Mouse (Mus musculus): ENCODE measurements around the gene Traf5.

Traf5 gene

DNA sequence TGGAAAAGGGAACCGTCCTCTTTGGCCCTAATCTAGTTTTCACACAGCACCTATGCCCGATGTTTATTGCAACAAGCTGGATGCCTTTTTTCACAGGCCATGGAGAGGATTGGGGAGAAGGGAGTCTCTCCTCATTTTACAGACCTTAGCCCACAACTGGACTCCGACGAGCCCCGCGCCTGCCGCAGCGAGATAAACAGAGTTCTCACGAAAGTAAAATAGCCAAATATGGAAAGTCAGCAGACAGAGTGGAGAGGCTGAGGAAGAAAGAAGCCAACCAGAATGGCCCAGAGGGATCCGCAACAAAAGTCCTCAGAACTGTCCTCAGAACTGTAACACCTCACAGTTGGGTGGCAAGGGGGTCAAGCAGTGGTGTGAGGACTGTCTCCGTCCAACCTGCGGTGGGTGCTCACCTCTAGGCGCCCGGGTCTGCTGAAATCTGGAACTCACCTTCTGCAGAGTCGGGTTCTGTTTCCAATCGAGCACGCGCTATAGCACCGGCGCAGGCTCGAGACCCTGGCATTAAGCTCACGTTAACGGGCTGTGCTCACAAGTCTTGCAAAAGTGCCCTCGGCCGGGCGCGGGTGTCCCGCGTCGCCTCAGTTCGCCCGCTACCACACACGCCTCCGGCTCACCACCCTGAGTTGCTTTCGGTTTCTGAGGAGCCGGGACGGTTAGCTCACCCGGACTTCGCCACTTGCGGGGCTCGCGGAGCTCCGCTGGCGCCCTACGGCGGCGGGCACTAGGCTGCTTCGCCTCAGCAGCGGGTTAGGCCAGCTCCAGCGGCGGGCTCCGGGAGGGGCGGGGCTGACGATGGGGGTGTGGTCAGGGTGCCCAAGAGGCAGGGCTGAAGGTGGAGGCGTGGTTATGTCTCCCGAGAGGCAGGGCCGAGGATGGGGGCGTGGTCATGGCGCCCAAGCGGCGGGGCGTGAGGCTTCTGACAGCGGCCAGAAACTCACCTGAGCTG lies at the start of gene Traf5:
Gene Traf5 (minus strand): TSS at position 754 of the 967 bp plus-strand sequence.
- DNase-seq (ENCODE audit: low spot score), result peak; percentile 95

DNA sequence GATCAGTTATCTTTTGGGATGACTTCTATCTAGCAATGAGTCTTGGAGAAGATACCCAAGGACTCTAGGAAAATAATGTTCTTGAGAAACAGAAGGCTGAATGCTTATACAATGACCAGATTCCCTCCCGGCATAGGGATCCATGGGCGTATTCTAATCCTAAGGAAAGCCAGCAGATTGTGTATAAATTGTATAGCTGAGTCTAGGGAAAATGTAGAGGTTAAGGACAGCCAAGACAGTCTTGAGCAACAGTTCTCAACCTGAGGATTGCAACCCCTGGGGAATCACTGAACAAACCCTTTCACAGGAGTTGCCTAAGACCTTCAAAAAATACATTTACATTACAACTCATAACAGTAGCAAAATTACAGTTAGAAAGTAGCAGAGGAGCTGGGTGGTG lies 48.0 kb upstream of the Traf5 start:
- DNase-seq (ENCODE audit: low spot score), result no peak

DNA sequence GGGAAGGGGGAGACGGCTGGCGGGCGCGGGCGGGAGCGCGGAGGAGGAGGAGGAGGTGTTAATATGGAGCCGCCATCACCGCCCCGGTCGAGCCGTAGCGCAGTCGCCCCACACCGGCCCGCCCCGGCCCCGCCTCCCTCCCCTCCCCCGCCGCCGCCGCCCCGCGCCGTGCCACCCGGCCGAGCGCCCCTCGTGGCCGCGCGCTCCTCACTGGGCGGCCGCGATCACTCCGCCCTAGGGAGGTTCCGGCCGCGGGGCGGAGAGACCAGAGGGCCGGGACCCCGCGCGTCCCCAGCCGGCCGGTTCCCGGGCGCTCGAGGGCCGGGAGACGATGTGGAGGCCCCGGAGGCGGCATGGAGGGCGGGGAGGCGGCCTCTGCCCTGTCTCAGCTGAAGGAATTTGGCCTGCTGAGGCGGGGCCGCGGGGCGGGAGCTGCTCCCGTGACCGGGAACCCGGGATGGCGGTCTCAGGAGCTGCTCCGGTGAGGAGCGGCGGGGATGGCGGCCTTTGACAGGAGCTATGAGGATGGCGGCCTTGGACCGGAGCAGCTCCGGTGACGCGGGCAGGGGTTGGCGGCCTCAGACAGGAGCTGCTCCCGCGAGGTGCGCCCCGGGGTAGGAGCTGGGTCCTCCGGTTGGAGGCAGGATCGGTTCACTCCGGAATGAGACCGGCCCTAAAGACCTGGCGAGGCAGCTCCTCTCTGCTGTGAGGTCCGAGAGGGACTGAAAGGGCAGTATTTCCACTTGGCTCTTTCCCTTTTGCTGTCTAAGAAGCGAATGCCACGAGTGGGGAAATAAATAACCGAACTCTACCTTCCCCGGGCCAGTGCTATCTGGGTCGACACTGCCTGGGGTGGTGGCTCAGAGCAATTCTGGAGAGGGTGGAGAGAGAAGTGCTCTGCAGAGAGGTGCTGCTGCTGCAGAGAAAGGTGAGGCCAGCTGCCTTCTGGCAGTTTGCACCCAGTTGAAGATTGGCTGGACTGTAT lies 45.9 kb upstream of the Traf5 start, which contains the start of gene Rcor3:
Gene Rcor3 (minus strand): TSS at position 137 of the 985 bp plus-strand sequence.
- DNase-seq (ENCODE audit: low spot score), result peak; percentile 74

DNA sequence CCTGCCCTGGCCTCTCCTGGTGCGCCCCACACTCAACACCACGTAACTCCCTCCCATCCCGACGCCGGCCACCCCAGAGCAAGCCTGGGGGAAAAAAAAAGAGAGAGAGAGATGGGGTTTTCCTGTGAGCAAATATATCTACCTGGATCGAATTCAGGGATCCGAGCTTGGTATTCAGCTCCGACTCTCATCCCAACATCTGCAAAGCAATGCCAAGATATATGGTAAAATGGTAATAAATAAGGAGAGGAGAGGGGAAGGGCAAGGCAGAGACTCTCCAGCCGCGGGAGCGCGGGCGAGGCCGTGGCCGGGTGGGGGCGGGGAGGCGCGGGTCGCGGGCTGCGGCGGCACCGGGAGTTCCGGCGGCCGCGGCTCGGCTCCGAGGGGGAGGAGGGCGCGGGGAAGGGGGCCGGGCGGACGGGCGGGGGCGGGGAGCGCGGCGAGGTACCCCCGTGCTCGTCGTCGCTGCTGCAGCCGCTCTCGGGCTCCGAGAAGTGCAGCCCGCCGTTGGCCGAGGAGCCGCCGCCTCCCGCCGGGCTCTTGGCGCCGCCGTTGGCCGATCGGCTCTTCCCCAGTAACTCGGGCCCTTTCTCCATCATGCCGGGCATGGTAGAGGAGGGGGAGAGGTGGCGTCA lies 45.0 kb upstream of the Traf5 start:
- DNase-seq (ENCODE audit: low spot score), result no peak

DNA sequence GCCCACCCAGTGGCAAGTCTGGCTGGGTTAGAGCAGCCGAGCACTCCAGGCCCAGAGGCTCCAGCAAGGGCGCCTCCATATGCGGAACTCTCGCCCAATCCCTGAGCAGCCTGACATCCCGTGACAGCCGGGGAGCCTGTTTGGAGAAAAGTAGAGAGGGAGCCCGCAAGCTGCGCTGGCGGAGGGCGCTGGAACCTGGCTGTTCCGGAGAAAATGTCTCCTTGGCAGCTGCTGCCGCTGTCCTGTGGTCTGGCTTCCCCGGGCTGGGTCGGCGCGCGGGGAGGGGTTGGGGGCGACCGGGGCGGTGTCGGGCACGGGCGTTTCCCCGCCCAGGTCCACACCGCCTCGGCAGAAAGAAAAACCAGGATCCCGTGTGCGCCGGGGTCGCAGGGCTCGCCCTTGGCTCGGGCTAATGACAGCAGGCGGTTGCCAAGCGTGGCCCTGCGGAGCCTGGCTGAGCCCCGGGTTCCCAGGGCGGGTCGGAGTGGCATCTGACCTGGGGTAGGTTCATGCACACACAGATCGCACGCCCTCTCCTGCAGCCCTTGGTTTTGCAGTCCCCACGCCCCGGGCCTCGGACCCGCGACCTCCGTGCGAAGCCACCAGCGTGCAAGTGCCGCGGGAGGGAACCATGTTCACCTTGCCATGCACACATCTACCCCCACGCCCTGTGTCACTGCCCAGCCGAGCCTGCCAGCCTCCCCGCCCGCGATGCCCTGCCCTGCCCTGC lies 44.4 kb upstream of the Traf5 start:
- peak; percentile 62 for DNase-seq (ENCODE audit: low spot score)

DNA sequence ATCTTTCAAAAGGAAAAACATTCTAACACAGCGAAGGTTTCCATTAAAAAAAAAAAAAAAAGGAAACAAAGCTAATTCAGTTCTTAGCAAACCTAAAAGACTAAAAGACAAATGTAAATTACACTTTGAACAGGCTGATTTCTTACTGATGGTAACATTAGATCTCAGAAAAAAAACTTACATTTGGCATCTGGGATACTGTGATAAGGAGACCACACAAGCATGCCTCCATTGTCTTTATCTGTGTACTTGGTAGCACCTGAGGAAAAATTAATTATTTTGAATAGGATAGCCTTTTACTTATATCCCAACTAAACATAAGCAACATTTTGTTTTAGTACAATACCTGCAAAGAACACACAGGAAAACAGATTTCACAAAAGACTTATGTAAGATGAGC lies 37.8 kb upstream of the Traf5 start:
- DNase-seq (ENCODE audit: low spot score), result no peak

DNA sequence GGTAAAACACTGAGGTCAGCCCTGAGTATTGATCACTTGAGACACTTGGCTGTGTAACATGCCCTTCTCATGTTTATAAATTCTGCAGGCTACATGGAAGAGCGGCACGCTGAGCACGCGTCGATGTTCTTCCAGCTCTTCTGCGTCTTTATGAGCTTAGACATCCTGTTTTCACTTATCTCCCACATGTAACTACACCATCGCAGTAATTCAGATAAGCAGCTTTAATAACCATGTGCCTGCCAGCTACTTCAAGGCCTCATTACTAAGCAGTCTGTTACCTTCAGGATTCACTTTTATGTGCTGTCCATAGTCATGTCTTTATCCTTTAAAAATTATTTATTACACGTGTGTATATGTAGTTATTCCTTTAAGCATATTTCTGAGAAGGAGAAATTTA lies 36.0 kb upstream of the Traf5 start:
- DNase-seq (ENCODE audit: low spot score), result no peak

DNA sequence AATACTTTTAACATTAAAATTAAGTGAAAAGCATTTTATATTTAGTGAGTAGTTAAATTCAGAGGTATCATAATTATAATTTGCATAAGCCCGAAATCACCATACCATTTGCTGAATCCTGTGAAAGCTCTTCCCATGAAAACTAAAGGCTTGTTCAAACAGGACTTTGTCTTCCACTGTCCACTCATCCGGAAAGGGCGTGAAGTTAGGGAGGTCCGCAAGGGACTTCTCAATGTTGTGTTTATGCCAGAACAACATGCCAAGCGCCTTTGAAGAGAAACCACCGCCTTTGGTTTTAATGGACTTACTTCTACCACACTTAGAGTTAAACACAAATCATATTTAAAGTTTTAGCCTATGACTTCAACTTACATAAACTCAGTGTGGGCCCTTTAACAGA lies 33.4 kb upstream of the Traf5 start:
- no peak for DNase-seq (ENCODE audit: low spot score)

DNA sequence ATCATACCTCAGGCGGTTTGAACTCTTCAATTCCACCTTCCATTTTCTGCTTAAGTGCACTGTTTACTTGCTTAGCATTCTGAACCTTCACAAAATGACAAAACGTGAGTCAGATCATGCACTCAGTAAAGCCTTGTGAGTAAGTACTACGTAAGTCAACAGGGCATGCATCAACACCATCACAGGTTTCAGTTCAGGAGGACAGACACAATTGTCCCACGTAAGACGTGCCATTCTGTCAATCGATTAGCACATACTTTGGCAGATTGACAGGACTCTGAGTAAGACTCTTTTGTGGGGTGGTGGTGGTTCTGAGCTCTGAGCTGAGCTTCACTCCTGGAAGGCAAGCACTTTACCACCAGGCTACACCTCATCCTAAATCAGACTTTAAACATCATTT lies 23.9 kb upstream of the Traf5 start:
- no peak for DNase-seq (ENCODE audit: low spot score)

DNA sequence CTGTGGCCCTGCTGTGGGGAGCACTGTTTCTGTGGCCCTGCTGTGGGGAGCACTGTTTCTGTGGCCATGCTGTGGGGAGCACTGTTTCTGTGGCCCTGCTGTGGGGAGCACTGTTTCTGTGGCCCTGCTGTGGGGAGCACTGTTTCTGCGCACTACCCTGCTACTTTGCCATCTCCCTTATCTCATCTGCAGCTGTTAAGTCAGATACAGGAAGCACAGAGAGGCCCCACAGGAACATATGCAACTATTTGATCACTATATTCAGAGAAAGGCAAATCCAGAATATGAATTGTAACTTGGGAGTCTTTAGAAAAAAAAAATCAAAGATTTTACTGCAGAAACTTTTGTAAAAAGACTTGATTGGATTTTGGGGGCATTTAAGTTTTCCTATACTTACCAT lies 23.0 kb upstream of the Traf5 start:
- no peak for DNase-seq (ENCODE audit: low spot score)

DNA sequence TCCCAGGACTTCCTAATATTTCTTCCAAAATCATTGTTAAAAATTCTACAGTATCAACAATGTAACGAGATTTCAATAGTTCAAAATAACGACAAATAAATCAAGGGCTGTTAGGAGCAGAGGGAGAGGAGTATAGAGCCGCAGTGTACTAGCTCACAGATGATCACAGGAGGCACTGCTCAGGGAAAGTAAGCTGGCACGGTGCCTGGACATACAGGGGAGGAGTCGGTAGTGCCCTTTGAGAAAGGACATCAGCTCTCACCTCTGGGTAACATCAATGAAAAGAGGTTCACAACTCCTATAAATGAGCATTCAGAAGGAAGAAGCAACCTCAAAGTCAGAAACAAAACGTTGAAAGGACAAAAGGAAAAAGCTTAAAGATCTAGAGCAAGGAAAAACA lies 16.8 kb upstream of the Traf5 start:
- DNase-seq (ENCODE audit: low spot score), result no peak

DNA sequence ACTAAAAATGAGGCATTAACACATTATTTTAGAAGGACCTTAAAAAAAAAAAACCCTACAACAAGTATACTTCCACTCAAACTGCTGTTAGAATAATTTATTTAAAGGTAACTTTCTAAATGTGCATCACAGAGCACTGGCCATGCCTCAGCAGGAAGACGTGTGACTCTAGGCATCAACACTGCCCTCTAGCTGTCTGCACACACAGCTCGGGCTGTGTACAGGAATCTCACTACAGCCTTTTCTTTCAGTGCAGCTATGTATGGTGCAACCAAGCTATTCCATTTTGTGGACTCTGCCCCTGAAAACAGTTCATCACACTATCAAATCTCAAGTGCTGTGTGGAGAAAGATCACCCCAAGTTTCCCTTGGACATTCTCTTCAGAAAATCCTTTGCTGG lies 15.0 kb upstream of the Traf5 start:
- DNase-seq (ENCODE audit: low spot score), result no peak

DNA sequence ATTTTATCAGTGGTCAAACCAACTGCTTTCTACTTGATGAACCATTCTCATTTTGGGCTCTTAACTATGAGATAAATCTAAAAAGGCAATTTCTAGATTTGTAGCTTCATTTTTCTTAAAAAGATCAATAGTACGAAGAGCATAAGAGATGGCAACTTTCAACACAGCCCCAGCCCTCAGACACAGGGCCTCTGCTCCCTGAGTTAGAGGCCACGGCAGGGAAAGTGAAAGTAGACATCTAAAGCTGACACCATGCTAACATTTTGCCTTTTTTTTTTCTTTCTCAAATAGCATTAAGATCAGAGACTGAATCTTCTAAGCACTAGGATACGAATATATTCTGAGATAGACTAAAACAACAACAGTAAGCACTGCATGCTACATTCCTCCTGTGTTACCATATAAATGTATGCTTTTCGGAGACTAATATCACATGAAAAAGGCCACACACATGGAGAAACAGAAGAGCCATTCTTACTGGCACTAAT lies 13.6 kb upstream of the Traf5 start:
- no peak for DNase-seq (ENCODE audit: low spot score)

DNA sequence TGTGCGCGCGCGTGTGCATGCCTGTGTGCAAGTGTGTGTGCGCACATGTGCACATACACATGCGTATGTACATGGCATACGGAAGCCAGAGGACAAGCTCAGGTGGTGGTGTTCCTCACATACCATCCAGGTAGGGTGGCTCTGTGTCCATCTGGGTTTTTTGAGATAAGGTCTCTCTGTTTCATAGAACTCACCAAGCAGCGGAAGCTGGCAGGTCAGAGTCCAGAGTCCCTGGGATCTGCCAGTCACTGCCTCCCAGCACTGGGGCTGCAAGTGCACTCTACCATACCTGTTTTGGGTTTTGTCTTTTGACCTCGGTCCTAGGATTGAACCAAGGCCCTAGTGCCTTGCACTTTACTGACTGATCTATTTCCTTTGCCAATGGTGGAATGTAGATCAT lies 11.7 kb upstream of the Traf5 start:
- DNase-seq (ENCODE audit: low spot score), result no peak

DNA sequence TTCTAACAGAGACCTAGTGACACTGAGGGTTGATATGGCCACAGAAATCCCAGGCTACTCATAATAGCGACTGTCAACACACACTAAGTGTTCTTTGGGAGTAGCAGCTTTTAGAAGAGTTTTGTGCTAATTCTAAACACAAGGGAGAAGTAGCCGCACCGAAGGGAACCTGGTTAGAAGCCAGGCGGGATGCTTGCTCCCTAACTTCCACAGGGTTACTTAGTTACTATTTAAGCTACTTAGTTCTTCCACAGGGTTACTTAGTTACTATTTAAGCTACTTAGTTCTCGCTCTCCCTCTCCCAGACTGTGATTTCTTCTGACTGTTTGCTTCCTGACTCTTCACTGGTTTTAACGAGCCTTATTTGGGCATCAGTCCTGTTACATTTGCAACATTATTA lies 10.8 kb upstream of the Traf5 start:
- no peak for DNase-seq (ENCODE audit: low spot score)

DNA sequence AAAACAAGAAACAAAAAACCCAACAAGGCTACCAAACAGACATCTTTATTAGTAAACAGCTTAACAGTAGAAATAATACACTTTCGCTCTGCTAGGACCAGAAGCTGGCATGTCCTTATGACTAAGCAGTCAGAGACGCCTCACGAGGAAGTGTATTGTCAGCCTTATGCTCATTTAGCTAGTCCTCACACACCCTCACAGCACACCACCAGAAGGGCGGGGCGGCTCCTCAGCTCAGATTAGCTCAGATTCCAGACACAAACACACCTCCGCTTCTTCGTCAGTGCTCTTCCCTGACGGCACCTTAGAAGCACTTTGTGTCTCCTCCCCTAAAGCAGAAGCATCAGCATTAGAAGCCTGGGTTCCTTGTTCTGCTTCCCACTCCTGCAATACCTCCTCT lies 9.0 kb upstream of the Traf5 start:
- DNase-seq (ENCODE audit: low spot score), result no peak

DNA sequence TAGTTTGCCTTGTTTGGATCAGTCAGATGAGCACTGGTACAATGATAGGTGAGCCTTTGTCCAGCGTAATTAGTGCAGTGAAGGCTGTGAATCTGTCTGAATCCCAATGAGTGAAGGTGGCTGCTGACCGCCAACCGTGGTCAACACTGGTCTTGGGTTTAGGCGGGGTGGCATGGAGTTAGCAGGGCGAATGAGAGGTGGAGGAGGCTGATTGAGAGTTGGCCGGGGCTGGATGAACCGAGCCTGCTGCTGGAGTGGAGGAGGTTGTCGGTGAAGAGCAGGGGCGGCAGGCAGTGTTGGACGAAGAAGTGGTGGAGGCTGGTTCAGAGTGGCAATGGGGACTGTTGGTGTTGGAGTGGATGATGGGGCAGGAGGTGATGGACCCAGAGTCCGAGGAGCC lies 8.4 kb upstream of the Traf5 start:
- DNase-seq (ENCODE audit: low spot score), result no peak

DNA sequence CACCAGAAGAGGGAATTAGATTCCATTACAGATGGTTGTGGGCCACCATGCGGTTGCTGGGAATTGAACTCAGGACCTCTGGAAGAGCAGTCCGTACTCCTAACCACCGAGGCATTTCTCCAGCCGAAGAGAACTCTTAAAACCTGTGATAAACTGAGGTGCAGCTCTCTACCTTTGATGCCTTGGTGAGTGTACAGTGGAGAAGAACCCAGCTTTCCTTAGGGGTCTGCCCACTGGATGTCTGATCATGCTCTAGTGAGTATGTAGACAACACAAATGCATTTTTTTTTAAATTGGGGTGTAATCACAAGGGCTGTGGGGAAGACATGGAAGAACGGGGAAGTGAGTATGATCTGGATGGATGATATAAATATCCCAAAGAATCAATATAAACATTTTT lies 3.3 kb upstream of the Traf5 start:
- no peak for DNase-seq (ENCODE audit: low spot score)

DNA sequence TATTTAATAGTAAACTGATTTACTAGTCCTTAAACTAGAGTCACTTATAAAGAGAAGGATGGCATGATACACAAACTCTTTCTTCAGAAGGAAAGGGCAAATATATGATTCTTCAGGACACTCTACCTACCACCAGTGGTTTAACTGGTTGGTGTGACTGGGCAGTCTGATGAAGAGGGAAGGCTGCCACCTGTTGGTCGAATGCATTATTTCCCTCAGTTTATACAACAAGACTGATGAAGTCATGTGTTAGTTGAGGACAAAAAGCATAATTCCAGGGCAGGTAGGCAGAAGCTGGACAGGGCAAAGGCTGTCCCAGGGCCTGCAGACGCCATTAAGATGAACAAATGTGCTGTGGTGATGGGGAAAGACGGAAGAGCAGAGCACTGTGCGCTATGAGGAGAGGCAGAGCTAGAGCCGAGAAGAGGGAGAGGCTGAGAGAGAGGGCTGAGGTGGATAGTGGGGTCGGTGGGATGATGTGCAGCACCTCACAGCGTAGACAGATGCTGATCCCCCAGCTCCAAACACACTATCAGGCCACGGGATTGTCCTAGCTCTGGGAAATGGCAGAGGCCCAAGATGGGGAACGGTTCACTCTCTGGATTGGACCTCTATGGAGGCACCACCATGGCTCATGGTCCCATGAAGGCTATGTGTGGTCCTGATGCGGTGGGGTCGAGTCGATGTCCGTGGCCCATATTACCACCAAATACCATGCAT lies 2.3 kb upstream of the Traf5 start:
- no peak for DNase-seq (ENCODE audit: low spot score)

DNA sequence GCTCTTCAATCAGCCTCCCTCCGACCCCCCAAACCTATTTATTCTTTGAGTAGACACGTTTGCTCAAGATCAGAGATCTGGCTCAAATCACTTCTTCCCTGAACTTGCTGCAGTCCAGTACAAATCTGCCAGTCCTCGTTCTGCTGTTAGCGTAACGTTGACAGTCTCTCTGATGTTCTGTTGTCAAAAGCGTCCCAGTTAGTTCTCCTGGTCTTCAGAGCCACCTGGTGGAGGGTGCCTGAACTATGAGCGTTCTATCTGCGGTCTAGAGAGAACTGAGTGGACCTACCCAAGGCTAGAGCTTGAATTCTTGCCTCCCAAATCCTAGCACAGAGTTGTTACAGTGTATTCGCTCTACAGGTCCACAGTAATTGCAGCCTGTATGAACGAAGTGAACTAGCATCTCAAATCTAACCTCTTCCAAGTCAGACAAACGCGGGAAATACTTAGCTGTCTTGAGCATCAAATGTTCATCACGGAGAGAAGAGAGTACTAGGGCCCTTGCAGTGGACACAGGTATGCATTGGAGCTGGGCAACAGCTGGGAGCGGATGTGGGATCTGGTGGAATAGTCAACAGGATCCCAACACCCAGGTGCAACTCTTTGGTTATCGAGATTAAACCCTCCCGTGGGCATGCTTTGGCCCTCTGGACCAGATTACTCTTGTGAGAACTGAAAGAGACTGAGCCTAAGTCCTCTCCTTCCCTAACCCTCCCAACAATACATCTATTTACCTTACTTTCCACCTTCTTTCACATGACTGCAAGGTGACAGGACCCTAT lies 711 bp upstream of the Traf5 start:
- no peak for DNase-seq (ENCODE audit: low spot score)
